In genomic region chr7:143583956-143584355, GRCm38 (mm10) we compare ENCODE assay signal across 8 mouse cellular contexts. TPM values are rescaled to one million over a fixed set of nuclear protein-coding genes. Genes with fewer than 3 reads are reported as not detected.
A peak's percentile ranks its signal among the peaks of the same experiment; 100 is the strongest.
DNase-seq lines count a peak whose midpoint lies in the region; ATAC-seq and TF ChIP-seq lines count a peak whose summit lies in the region.

No protein-coding gene starts in this region.

- no peaks in the 10 kb centered on the region for H3K4me1 ChIP-seq in limb, embryonic 14.5 days (ENCODE audit: control insufficient read depth, insufficient read depth, low read length)

- no peak for TF ChIP-seq POLR2A in limb, embryonic 14.5 days (IDR thresholded peaks at IDR 0.05; ENCODE audit: borderline replicate concordance, extremely low read depth, insufficient read depth, insufficient read length)

- H3K27me3 ChIP-seq in limb, embryonic 14.5 days (ENCODE audit: control insufficient read depth, insufficient read depth, low read length), result no peaks in the 10 kb centered on the region

- intact Hi-C loops in left cerebral cortex, adult 2 months (cut with DNase I), result loop anchor here (2.0 kb wide), 2 partner anchors 113 to 179 kb away; no protein-coding TSS in a partner anchor

- H3K27ac ChIP-seq in left cerebral cortex, adult 2 months, result no peak overlapping the region
- H3K27ac ChIP-seq in limb, embryonic 14.5 days (replicated peaks; ENCODE audit: low read depth, low read length), result no peak overlapping the region

- peak; percentile 58 for DNase-seq in left cerebral cortex, adult 2 months (ENCODE audit: extremely low spot score in 1 of 2, low spot score in 2 of 2)
- no peak for DNase-seq in left cerebral cortex, adult 11 months (ENCODE audit: low spot score)
- peak; percentile 74 for DNase-seq in T-cell, adult 2 months (ENCODE audit: low spot score)
- DNase-seq in cerebellum, postnatal 4 days (ENCODE audit: low spot score in 2 of 2), result peak; percentile 41 to 58
- DNase-seq in heart, postnatal 4 days, result peak; percentile 78
- peak; percentile 11 for DNase-seq in limb, embryonic 14.5 days (ENCODE audit: low spot score)
- peak; percentile 72 for DNase-seq in ovary, postnatal 36 days (ENCODE audit: low spot score)
- DNase-seq in thymus, postnatal 4 days, result peak; percentile 90

- 32% methylated on average over 3 of the region's 3 CpGs for WGBS in limb, embryonic 14.5 days

- ATAC-seq in limb, embryonic 14.5 days (ENCODE audit: low FRiP score, low read depth), result no peak

- peaks cover 90% of the 10 kb centered on the region for H3K36me3 ChIP-seq in limb, embryonic 14.5 days (ENCODE audit: control insufficient read depth, insufficient read depth, low read length)

- TF ChIP-seq CTCF in left cerebral cortex, adult 2 months (IDR thresholded peaks at IDR 0.05), result peak; percentile 73

- H3K9ac ChIP-seq in limb, embryonic 14.5 days (ENCODE audit: low read depth, low read length, severe bottlenecking), result no peak overlapping the region

- no peaks in the 10 kb centered on the region for H3K9me3 ChIP-seq in limb, embryonic 14.5 days (ENCODE audit: control insufficient read depth, low read length)

- no peak overlapping the region for H3K4me2 ChIP-seq in limb, embryonic 14.5 days (replicated peaks; ENCODE audit: low read depth, low read length, severe bottlenecking)

- H3K4me3 ChIP-seq in left cerebral cortex, adult 2 months, result no peak overlapping the region
- H3K4me3 ChIP-seq in limb, embryonic 14.5 days (replicated peaks; ENCODE audit: low read length), result no peak overlapping the region

RNA-seq across cellular contexts. Expression of gene Cars, which starts 15.9 kb away (rescaled TPM):
- 10 to 100 TPM; 59.5 to 68.2 TPM for total RNA-seq in left cerebral cortex, adult 2 months (2021)
- total RNA-seq in heart, postnatal 4 days (2021), result 10 to 100 TPM; 24.5 to 27.1 TPM
- polyA plus RNA-seq in limb, embryonic 14.5 days (2012; rRNA removed), result 35.9 and 48.0 TPM in 2 replicates
- 48.9 and 55.8 TPM in 2 replicates for polyA plus RNA-seq in limb, embryonic 14.5 days (2014; fragmentation: Nextera tagmentation; extraction: Ambion mirVana)

RNA-seq across cellular contexts. Expression of gene Nap1l4, which starts 35.0 kb away (rescaled TPM):
- total RNA-seq in left cerebral cortex, adult 2 months (2021), result 100 to 1,000 TPM; 112 to 117 TPM
- 100 to 1,000 TPM; 203 to 204 TPM for total RNA-seq in heart, postnatal 4 days (2021)
- polyA plus RNA-seq in limb, embryonic 14.5 days (2012; rRNA removed), result 146 and 192 TPM in 2 replicates
- polyA plus RNA-seq in limb, embryonic 14.5 days (2014; fragmentation: Nextera tagmentation; extraction: Ambion mirVana), result 116 and 121 TPM in 2 replicates

RNA-seq across cellular contexts. Expression of gene Tnfrsf26, which starts 44.6 kb away (rescaled TPM):
- not detected for total RNA-seq in left cerebral cortex, adult 2 months (2021)
- 1 to 10 TPM; 1.0 to 1.4 TPM for total RNA-seq in heart, postnatal 4 days (2021)
- polyA plus RNA-seq in limb, embryonic 14.5 days (2012; rRNA removed), result 0.35 and 0.51 TPM in 2 replicates
- polyA plus RNA-seq in limb, embryonic 14.5 days (2014; fragmentation: Nextera tagmentation; extraction: Ambion mirVana), result 0.54 and 0.61 TPM in 2 replicates
